Comparison of ENCODE assay signal across 19 mouse cellular contexts in the genomic region with DNA sequence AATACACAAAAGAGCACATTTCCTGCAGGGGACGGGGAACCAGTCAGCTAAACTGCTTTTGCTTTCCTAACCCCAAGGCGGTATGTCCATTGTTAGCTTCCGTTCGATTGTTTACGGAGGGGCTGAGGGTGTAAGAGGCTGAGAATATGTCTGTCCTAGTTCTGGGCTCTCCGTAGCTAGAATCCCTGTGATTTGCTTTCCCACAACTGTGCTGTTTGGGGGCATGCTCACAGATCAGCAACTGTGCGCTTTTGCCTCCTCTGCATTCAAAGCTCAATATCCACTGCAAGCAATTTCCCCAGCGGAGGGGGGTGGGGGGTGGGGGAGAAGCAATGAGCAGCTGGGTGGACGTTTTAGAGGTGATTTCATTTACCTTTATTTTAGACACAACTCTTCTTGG. TPM values are rescaled to one million over a fixed set of nuclear protein-coding genes. Genes with fewer than 3 reads are reported as not detected.
DNase-seq lines count a peak whose midpoint lies in the region; ATAC-seq and TF ChIP-seq lines count a peak whose summit lies in the region.
"Had no signal": no experiment of that assay in that cellular context is flagged by ENCODE, and none has a peak within 500 bp of the region (broad histone marks: within the 10 kb centered on the region; RNA-seq: fewer than 3 reads in every experiment).

No protein-coding gene starts in this region.

- WGBS in kidney, embryonic 15.5 days = 61% methylated on average over 9 of the region's 9 CpGs
- 53% methylated on average over 9 of the region's 9 CpGs for WGBS in hindbrain, embryonic 15.5 days
- WGBS in thymus, adult 2 months = 68% methylated on average over 9 of the region's 9 CpGs

- no peaks in the 10 kb centered on the region for H3K36me3 ChIP-seq in kidney, embryonic 15.5 days
- H3K36me3 ChIP-seq in hindbrain, embryonic 15.5 days = no peaks in the 10 kb centered on the region
- no peaks in the 10 kb centered on the region for H3K36me3 ChIP-seq in thymus, adult 2 months (ENCODE audit: control insufficient read depth, insufficient read depth, low read length)
- H3K36me3 ChIP-seq: forebrain, embryonic 15.5 days; limb, embryonic 15.5 days had no signal

- TF ChIP-seq CTCF in thymus, adult 2 months (IDR thresholded peaks at IDR 0.05; ENCODE audit: borderline replicate concordance, control insufficient read depth, extremely low read depth, insufficient read depth, low read length, poor library complexity) = no peak

- peak overlapping the region; percentile 31; the same call in 1 of the 2 replicates for H3K4me2 ChIP-seq in kidney, embryonic 15.5 days
- peak overlapping the region; percentile 25; the same call in 1 of the 2 replicates for H3K4me2 ChIP-seq in hindbrain, embryonic 15.5 days
- H3K4me2 ChIP-seq: forebrain, embryonic 15.5 days; limb, embryonic 15.5 days had no signal

- no peaks in the 10 kb centered on the region for H3K27me3 ChIP-seq in kidney, embryonic 15.5 days
- H3K27me3 ChIP-seq in hindbrain, embryonic 15.5 days = no peaks in the 10 kb centered on the region
- H3K27me3 ChIP-seq in thymus, adult 2 months (ENCODE audit: control insufficient read depth, insufficient read depth, low read length) = no peaks in the 10 kb centered on the region
- H3K27me3 ChIP-seq: forebrain, embryonic 15.5 days; limb, embryonic 15.5 days had no signal

- DNase-seq in kidney, adult 9 months = no peak
- peak; percentile 46 for DNase-seq in retina, postnatal 1 day
- DNase-seq in retina, embryonic 14.5 days (ENCODE audit: low spot score) = no peak
- no peak for DNase-seq in ovary, postnatal 14 days (ENCODE audit: low spot score)
- no peak for DNase-seq in thymus, adult 2 months
- DNase-seq: adrenal gland, postnatal 10 days; cerebellum, adult 9-10 months; gastrocnemius, adult 2 months; heart, postnatal 36 days; right cerebral cortex, postnatal 4 days; thymus, adult 18-20 months had no signal

- H3K9me3 ChIP-seq in kidney, embryonic 15.5 days (replicated peaks) = 0 out of 2 replicates have a peak, but pooled peaks cover 3% of the 10 kb centered on the region
- H3K9me3 ChIP-seq in hindbrain, embryonic 15.5 days = no peaks in the 10 kb centered on the region
- H3K9me3 ChIP-seq: forebrain, embryonic 15.5 days; limb, embryonic 15.5 days had no signal

- ATAC-seq in kidney, embryonic 15.5 days (replicated peaks; ENCODE audit: low FRiP score) = no peak
- no peak for ATAC-seq in hindbrain, embryonic 15.5 days (ENCODE audit: low FRiP score, low read depth)
- ATAC-seq: CD4-positive, CD25-positive, alpha-beta regulatory T cell, adult 4 months; forebrain, embryonic 15.5 days had no signal

- H3K4me3 ChIP-seq in kidney, embryonic 15.5 days (replicated peaks) = no peak overlapping the region
- no peak overlapping the region for H3K4me3 ChIP-seq in hindbrain, embryonic 15.5 days
- no peak overlapping the region for H3K4me3 ChIP-seq in thymus, adult 2 months (ENCODE audit: control insufficient read depth, insufficient read depth, low read length)
- H3K4me3 ChIP-seq: erythroblast, embryonic 14.5 days; forebrain, embryonic 15.5 days; gastrocnemius, adult 2 months; limb, embryonic 15.5 days had no signal

- no peak overlapping the region for H3K9ac ChIP-seq in kidney, embryonic 15.5 days
- no peak overlapping the region for H3K9ac ChIP-seq in hindbrain, embryonic 15.5 days
- H3K9ac ChIP-seq: forebrain, embryonic 15.5 days; limb, embryonic 15.5 days had no signal

- H3K4me1 ChIP-seq in kidney, embryonic 15.5 days = peaks cover 7% of the 10 kb centered on the region
- 0 out of 2 replicates have a peak, but pooled peaks cover 4% of the 10 kb centered on the region for H3K4me1 ChIP-seq in hindbrain, embryonic 15.5 days (replicated peaks)
- peaks cover 3% of the 10 kb centered on the region for H3K4me1 ChIP-seq in thymus, adult 2 months (replicated peaks; ENCODE audit: control insufficient read depth, insufficient read depth, low read length)
- H3K4me1 ChIP-seq: forebrain, embryonic 15.5 days; limb, embryonic 15.5 days had no signal

- no peak for TF ChIP-seq POLR2A in thymus, adult 2 months (IDR thresholded peaks at IDR 0.05; ENCODE audit: control insufficient read depth, extremely low read depth, insufficient read depth, low read length, poor library complexity)

- no peak overlapping the region for H3K27ac ChIP-seq in kidney, embryonic 15.5 days
- H3K27ac ChIP-seq in hindbrain, embryonic 15.5 days (replicated peaks) = 0 out of 2 replicates have a peak overlapping the region, but pooled peaks have one; percentile 12
- H3K27ac ChIP-seq in thymus, adult 2 months (ENCODE audit: control insufficient read depth, insufficient read depth, low read length) = no peak overlapping the region
- H3K27ac ChIP-seq: forebrain, embryonic 15.5 days; gastrocnemius, adult 2 months; limb, embryonic 15.5 days had no signal

RNA-seq across cellular contexts. Expression of gene Gm33543, which starts 39.3 kb away (rescaled TPM):
- polyA plus RNA-seq in kidney, embryonic 15.5 days (2015; fragmentation: Nextera tagmentation; extraction: Ambion mirVana) = 0.09 and 0.18 TPM in 2 replicates
- not detected in 2 replicates for polyA plus RNA-seq in hindbrain, embryonic 15.5 days (2015; fragmentation: Nextera tagmentation; extraction: Ambion mirVana)
- polyA plus RNA-seq in thymus, adult 2 months (2012; rRNA removed) = 0.11 and 0.30 TPM in 2 replicates
- polyA plus RNA-seq: CD4-positive, CD25-positive, alpha-beta regulatory T cell, adult 4 months; erythroblast, embryonic 14.5 days; forebrain, embryonic 15.5 days; kidney, embryonic 14.5 days; limb, embryonic 15.5 days; lung, embryonic 16.5 days had no signal

RNA-seq across cellular contexts. Expression of gene Eea1, which starts 58.4 kb away (rescaled TPM):
- polyA plus RNA-seq in kidney, embryonic 15.5 days (2015; fragmentation: Nextera tagmentation; extraction: Ambion mirVana) = 17.3 and 18.1 TPM in 2 replicates
- 20.2 and 21.9 TPM in 2 replicates for polyA plus RNA-seq in hindbrain, embryonic 15.5 days (2015; fragmentation: Nextera tagmentation; extraction: Ambion mirVana)
- polyA plus RNA-seq in thymus, adult 2 months (2012; rRNA removed) = 1.5 TPM in 2 replicates
